Mouse (Mus musculus) limb, embryonic 15.5 days (tissue): ENCODE data around the gene Tsen54. TPM values are rescaled to one million over a fixed set of nuclear protein-coding genes. Genes with fewer than 3 reads are reported as not detected.

ENCODE experiments used
- ATAC-seq: fragments of 200-750 bp; cut with Nextera tagmentation; 2 replicates; pipeline ENCODE4 v1.8.0; 2017; ENCODE audit warnings: low read depth, moderate TSS enrichment; ENCODE audit not compliant: insufficient number of reproducible peaks, low FRiP score, low TSS enrichment
- H3K27ac ChIP-seq: fragments of 300-500 bp; sonication (generic); 2 replicates; pipeline ENCODE4 v1.5.1; 2015; ENCODE audit warnings: moderate library complexity, mild to moderate bottlenecking, inconsistent platforms
- H3K27me3 ChIP-seq: fragments of 300-500 bp; sonication (generic); 2 replicates; pipeline ENCODE4 v1.6.1; 2015; ENCODE audit warnings: inconsistent platforms
- H3K36me3 ChIP-seq: fragments of 300-500 bp; sonication (generic); 2 replicates; pipeline ENCODE4 v1.6.1; 2015; ENCODE audit warnings: inconsistent platforms
- H3K4me1 ChIP-seq: fragments of 300-500 bp; sonication (generic); 2 replicates; pipeline ENCODE4 v1.6.1; 2015; ENCODE audit warnings: inconsistent platforms
- H3K4me2 ChIP-seq: fragments of 300-500 bp; sonication (generic); 2 replicates; pipeline ENCODE4 v1.6.1; 2015; ENCODE audit warnings: mild to moderate bottlenecking, inconsistent platforms
- H3K4me3 ChIP-seq: fragments of 300-500 bp; sonication (generic); 2 replicates; pipeline ENCODE4 v1.5.1; 2015; ENCODE audit warnings: mild to moderate bottlenecking, inconsistent platforms
- H3K9ac ChIP-seq: fragments of 300-500 bp; sonication (generic); 2 replicates; pipeline ENCODE4 v1.6.1; 2015; ENCODE audit warnings: inconsistent platforms
- H3K9me3 ChIP-seq: fragments of 300-500 bp; sonication (generic); 2 replicates; pipeline ENCODE4 v1.6.1; 2016; ENCODE audit warnings: inconsistent platforms
- WGBS: fragments of 180-500 bp; shearing (Covaris S2); methylation state at CpG from one replicate; pipeline ENCODE4 v1.1.7; 2015; 5-methylcytosine and 5-hydroxymethylcytosine counted together
- polyA plus RNA-seq: library from polyadenylated mRNA; unstranded; fragments of >200 nt; fragmentation: Nextera tagmentation; extraction: Ambion mirVana; gene quantifications from 2 replicates; pipeline ENCODE4 v1.2.1, GENCODE M21; 2015

The Tsen54 gene
- polyA plus RNA-seq, 1 experiment from 2014 or later, result 31.3 TPM

- H3K4me2 ChIP-seq, result no peak overlapping the region
- H3K36me3 ChIP-seq, result peaks cover 45% of the 10 kb centered on the region
- no peaks in the 10 kb centered on the region for H3K9me3 ChIP-seq
- no peak overlapping the region for H3K27ac ChIP-seq
- H3K27me3 ChIP-seq, result peaks cover 9% of the 10 kb centered on the region
- H3K4me1 ChIP-seq, result peaks cover 22% of the 10 kb centered on the region
- H3K9ac ChIP-seq, result no peak overlapping the region
- no peak overlapping the region for H3K4me3 ChIP-seq
- WGBS, result 85% methylated on average over 16 of the region's 16 CpGs
- no peak for ATAC-seq
Observed at GRCm38 (mm10) chr11:115819915-115820623, 5.5 kb downstream of the Tsen54 start.

- WGBS, result 75% methylated on average over 4 of the region's 4 CpGs
- no peak overlapping the region for H3K27ac ChIP-seq
- ATAC-seq, result no peak
- H3K4me2 ChIP-seq, result no peak overlapping the region
- H3K36me3 ChIP-seq, result peaks cover 45% of the 10 kb centered on the region
- H3K4me1 ChIP-seq, result peaks cover 15% of the 10 kb centered on the region
- peaks cover 14% of the 10 kb centered on the region for H3K27me3 ChIP-seq
- no peak overlapping the region for H3K4me3 ChIP-seq
- H3K9me3 ChIP-seq, result no peaks in the 10 kb centered on the region
- H3K9ac ChIP-seq, result no peak overlapping the region
Observed at GRCm38 (mm10) chr11:115821001-115821400, 6.5 kb downstream of the Tsen54 start.

- Histone ChIP-seq H3K36me3 (peaks cover 30% of the 10 kb centered on the region), H3K4me2 (peak within 1 kb of the TSS; percentile 90), H3K4me1 (peaks cover 15% of the 10 kb centered on the region), H3K27me3 (peaks cover 14% of the 10 kb centered on the region), H3K27ac (peak within 1 kb of the TSS; percentile 22; the same call in 1 of the 2 replicates), H3K9me3 (no peaks in the 10 kb centered on the region), H3K4me3 (peak within 1 kb of the TSS; percentile 57), H3K9ac (peak within 1 kb of the TSS; percentile 21)
- under 1% methylated on average over 87 of the region's 87 CpGs for WGBS
- ATAC-seq, result peak; percentile 84
Observed at GRCm38 (mm10) chr11:115823774-115824740, 9.5 kb downstream of the Tsen54 start, which contains the start of gene Llgl2. Llgl2 (plus strand) TSS chr11:115824049.

GRCm38 (mm10) chr11:115824813-115825212, 10.3 kb downstream of the Tsen54 start:
- no peak overlapping the region for H3K9ac ChIP-seq
- H3K4me1 ChIP-seq, result peaks cover 15% of the 10 kb centered on the region
- peaks cover 15% of the 10 kb centered on the region for H3K27me3 ChIP-seq
- peak overlapping the region; percentile 90 for H3K4me2 ChIP-seq
- no peaks in the 10 kb centered on the region for H3K9me3 ChIP-seq
- peaks cover 27% of the 10 kb centered on the region for H3K36me3 ChIP-seq
- no peak for ATAC-seq
- 19% methylated on average over 11 of the region's 11 CpGs for WGBS
- H3K4me3 ChIP-seq, result peak overlapping the region; percentile 57
- no peak overlapping the region for H3K27ac ChIP-seq

GRCm38 (mm10) chr11:115826487-115826886, 12.0 kb downstream of the Tsen54 start:
- Histone ChIP-seq H3K36me3 (peaks cover 10% of the 10 kb centered on the region), H3K4me1 (peaks cover 26% of the 10 kb centered on the region), H3K4me3 (no peak overlapping the region), H3K27ac (no peak overlapping the region), H3K4me2 (no peak overlapping the region), H3K9me3 (no peaks in the 10 kb centered on the region), H3K9ac (no peak overlapping the region), H3K27me3 (peaks cover 27% of the 10 kb centered on the region)
- WGBS, result 50% methylated on average over 5 of the region's 5 CpGs
- ATAC-seq, result no peak

- Histone ChIP-seq H3K27ac (no peak overlapping the region), H3K27me3 (peaks cover 30% of the 10 kb centered on the region), H3K9me3 (no peaks in the 10 kb centered on the region), H3K4me3 (no peak overlapping the region), H3K36me3 (no peaks in the 10 kb centered on the region), H3K4me1 (peaks cover 33% of the 10 kb centered on the region), H3K9ac (no peak overlapping the region), H3K4me2 (no peak overlapping the region)
- 84% methylated on average over 6 of the region's 6 CpGs for WGBS
- no peak for ATAC-seq
Observed at GRCm38 (mm10) chr11:115827624-115828023, 13.1 kb downstream of the Tsen54 start.

GRCm38 (mm10) chr11:115829036-115829435, 14.5 kb downstream of the Tsen54 start:
- Histone ChIP-seq H3K9ac (no peak overlapping the region), H3K9me3 (no peaks in the 10 kb centered on the region), H3K27me3 (peaks cover 30% of the 10 kb centered on the region), H3K36me3 (no peaks in the 10 kb centered on the region), H3K4me1 (peaks cover 36% of the 10 kb centered on the region), H3K4me2 (no peak overlapping the region), H3K4me3 (no peak overlapping the region), H3K27ac (no peak overlapping the region)
- ATAC-seq, result no peak
- WGBS, result 54% methylated on average over 4 of the region's 4 CpGs

GRCm38 (mm10) chr11:115830550-115831325, 16.2 kb downstream of the Tsen54 start:
- H3K27ac ChIP-seq, result no peak overlapping the region
- no peak overlapping the region for H3K4me3 ChIP-seq
- H3K4me1 ChIP-seq, result peaks cover 33% of the 10 kb centered on the region
- ATAC-seq, result no peak
- no peak overlapping the region for H3K9ac ChIP-seq
- no peaks in the 10 kb centered on the region for H3K9me3 ChIP-seq
- WGBS, result 23% methylated on average over 25 of the region's 25 CpGs
- H3K27me3 ChIP-seq, result peaks cover 16% of the 10 kb centered on the region
- H3K4me2 ChIP-seq, result 0 out of 2 replicates have a peak overlapping the region, but pooled peaks have one; percentile 5
- H3K36me3 ChIP-seq, result no peaks in the 10 kb centered on the region

GRCm38 (mm10) chr11:115831518-115831917, 17.0 kb downstream of the Tsen54 start:
- no peak overlapping the region for H3K27ac ChIP-seq
- no peak overlapping the region for H3K4me2 ChIP-seq
- no peak for ATAC-seq
- no peak overlapping the region for H3K9ac ChIP-seq
- no peaks in the 10 kb centered on the region for H3K9me3 ChIP-seq
- H3K4me3 ChIP-seq, result no peak overlapping the region
- H3K4me1 ChIP-seq, result peaks cover 33% of the 10 kb centered on the region
- H3K36me3 ChIP-seq, result no peaks in the 10 kb centered on the region
- 37% methylated on average over 3 of the region's 3 CpGs for WGBS
- peaks cover 16% of the 10 kb centered on the region for H3K27me3 ChIP-seq

GRCm38 (mm10) chr11:115832064-115832463, 17.5 kb downstream of the Tsen54 start:
- 57% methylated on average over 6 of the region's 6 CpGs for WGBS
- Histone ChIP-seq H3K9me3 (no peaks in the 10 kb centered on the region), H3K27me3 (peaks cover 16% of the 10 kb centered on the region), H3K4me1 (peaks cover 33% of the 10 kb centered on the region), H3K36me3 (no peaks in the 10 kb centered on the region), H3K4me2 (no peak overlapping the region), H3K9ac (no peak overlapping the region), H3K27ac (no peak overlapping the region), H3K4me3 (no peak overlapping the region)
- ATAC-seq, result no peak

GRCm38 (mm10) chr11:115832523-115832922, 18.0 kb downstream of the Tsen54 start:
- Histone ChIP-seq H3K9me3 (no peaks in the 10 kb centered on the region), H3K27ac (no peak overlapping the region), H3K4me2 (no peak overlapping the region), H3K4me1 (peaks cover 33% of the 10 kb centered on the region), H3K9ac (no peak overlapping the region), H3K36me3 (no peaks in the 10 kb centered on the region), H3K27me3 (peaks cover 16% of the 10 kb centered on the region), H3K4me3 (no peak overlapping the region)
- 8% methylated on average over 8 of the region's 8 CpGs for WGBS
- ATAC-seq, result no peak
